Mouse (Mus musculus): ENCODE measurements at regions not wholly inside any gene's neighbourhood (a gene's known extent, or its start where the extent isn't known, plus 50 kb on each side); places are given as distances from the start of the nearest gene placed in this dataset.

- TF ChIP-seq CTCF (IDR thresholded peaks at IDR 0.05; ENCODE audit: control insufficient read depth, insufficient read depth, insufficient read length): no peak
- no peak for TF ChIP-seq MAX (IDR thresholded peaks at IDR 0.05)
- TF ChIP-seq MYOD1 (IDR thresholded peaks at IDR 0.05; ENCODE audit: control insufficient read depth, insufficient read length, low read depth): no peak
- no peak for TF ChIP-seq CEBPB (IDR thresholded peaks at IDR 0.05; ENCODE audit: low read depth)
Observed at GRCm38 (mm10) chr1:73259525-73260098, 243.9 kb upstream of the Tnp1 start.

All from C2C12 (cell line).